Mouse (Mus musculus) gastrocnemius, postnatal 4 days (tissue): Measurements from ENCODE around the gene Tas2r143. TPM values are rescaled to one million over a fixed set of nuclear protein-coding genes. Genes with fewer than 3 reads are reported as not detected.

Source experiments
- DNase-seq, 2 experiments: peaks; one replicate each; pipeline ENCODE4 v3.0.0; 2021 to 2022; ENCODE audit warnings: low spot score in 2 of 2, mixed read lengths in 2 of 2
- total RNA-seq, 2 experiments: library from RNA; stranded (reverse); gene quantifications; 2 replicates each; pipeline ENCODE4 v1.2.3; 2021

Tas2r143 gene
- total RNA-seq, 2 experiments from 2014 or later = 0.54 TPM; not detected in 1

DNA sequence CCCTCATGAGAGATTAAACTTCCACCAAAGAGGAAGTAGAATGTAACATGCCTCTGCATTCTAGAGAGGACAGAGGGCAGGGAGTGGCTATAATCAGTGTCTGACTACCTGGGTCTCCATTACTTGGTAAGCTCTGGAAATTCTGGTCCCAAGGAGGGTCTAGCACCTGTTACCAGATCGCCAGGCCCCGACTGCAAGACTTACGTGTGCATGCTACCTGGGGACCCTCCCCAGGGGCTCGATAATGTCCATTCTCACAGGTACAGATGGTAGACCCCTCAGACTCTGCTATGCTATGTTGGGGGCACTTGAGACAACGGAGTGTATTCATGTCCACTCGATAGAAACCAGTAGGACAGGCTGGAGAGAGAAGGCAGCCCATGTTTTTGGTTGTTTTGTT is 34.8 kb upstream of the Tas2r143 start:
- DNase-seq = no peak

DNA sequence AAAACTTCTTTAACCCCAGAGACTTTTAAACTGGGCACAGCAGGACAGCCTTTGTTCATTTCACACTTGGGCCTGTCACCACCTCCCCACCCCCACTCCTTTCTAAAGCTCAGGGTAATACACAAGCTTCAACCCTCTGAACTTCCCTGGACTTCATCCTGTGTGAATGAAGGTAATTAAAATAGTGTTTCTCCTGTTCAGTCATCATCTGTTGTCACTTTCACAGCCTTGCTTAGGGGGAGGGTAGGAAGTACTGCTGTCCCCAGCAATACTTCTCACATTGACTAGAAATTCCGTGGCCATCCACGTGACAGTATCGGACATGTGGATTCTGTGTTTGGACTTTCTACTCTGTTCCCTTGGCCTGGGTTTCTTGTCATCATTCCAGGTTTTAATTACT is 30.2 kb upstream of the Tas2r143 start:
- DNase-seq = no peak

GRCm38 (mm10) chr6:42370630-42371363 is 29.2 kb upstream of the Tas2r143 start:
- no peak for DNase-seq

- DNase-seq = no peak
Observed at GRCm38 (mm10) chr6:42372001-42372400, 28.0 kb upstream of the Tas2r143 start.

- DNase-seq = no peak
Observed at GRCm38 (mm10) chr6:42372421-42372815, 27.6 kb upstream of the Tas2r143 start.

- DNase-seq = no peak
Observed at GRCm38 (mm10) chr6:42372816-42373547, 27.1 kb upstream of the Tas2r143 start, which contains the start of gene Epha1. Gene Epha1, minus strand, starts transcription at chr6:42373268.

DNA sequence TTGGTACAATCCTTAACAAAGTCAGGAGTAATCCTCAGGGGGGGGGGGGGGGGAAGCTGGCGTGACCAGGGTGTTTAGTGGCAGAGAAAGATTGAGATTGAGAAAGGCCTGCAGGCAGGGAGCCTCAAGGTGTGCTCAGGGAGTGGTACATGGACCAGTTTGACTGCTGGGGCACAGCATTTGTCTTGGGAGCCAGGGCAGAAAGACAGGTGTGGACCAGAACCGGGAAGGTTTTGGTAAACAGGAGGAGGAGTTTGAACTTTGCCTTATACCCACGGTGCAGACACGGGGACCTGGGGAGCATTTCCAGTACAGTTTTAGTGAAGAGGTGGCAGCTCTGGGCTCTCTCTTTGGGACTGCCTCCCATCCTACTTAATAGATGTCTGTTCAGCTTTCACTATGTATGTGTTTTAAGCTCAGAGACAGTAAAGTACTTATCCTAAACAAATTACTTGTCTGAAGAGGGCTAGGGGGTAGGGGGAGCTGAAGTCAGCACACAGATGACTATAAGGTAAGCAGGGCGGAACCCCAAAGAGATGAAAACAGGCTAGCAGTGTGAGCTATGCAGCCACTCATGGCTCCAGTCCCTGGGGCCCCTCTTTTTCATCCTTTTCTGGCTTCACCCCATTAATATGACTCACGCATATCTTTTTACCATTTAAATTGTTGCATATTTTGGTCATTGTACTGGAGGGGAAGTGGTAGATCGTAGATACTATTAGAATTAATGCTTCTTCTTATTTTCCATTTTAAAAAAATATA is 26.2 kb upstream of the Tas2r143 start:
- DNase-seq = no peak

GRCm38 (mm10) chr6:42374701-42375100 is 25.3 kb upstream of the Tas2r143 start:
- no peak for DNase-seq

- no peak for DNase-seq
Observed at GRCm38 (mm10) chr6:42375131-42375530, 24.9 kb upstream of the Tas2r143 start.

DNA sequence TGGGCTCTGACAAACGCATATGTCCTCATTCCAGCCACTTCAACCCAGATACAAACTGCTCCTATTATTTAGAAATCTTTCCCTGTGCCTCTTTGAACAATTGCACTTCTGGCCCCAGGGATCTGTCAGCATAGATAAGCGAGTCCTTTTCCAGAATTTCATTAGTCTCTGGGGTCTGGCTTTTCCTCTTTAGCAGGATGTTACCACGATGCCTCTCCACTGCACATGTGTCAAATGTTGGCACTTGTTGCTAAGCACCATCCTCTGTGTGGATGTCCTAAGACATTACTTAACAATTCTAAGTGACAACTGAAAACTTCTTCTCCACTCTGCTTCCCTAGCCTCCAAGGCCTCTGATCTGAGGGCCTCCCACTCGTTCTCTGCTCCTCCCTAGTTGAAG is 24.0 kb upstream of the Tas2r143 start:
- no peak for DNase-seq

GRCm38 (mm10) chr6:42376504-42377019 is 23.5 kb upstream of the Tas2r143 start:
- no peak for DNase-seq

DNA sequence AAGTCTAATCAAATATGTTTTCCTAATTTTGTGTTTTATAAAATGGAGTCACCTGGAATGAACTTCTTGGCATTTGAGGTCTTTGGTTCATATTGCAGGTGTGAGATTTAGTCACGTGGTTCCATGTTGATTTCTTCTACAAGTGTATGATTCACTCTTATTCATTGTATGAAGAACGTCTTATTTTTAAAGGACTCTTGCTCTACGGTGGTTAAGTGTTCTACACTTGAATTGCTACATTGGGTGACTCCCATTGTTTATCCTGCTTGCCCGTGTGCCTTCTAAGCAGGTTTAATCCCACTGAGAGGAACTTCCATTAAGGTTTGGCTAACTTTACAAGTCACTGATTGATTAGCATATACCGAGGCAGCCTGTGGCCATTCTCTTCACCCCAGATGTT is 22.8 kb upstream of the Tas2r143 start:
- DNase-seq = no peak

GRCm38 (mm10) chr6:42379551-42379950 is 20.5 kb upstream of the Tas2r143 start:
- DNase-seq = no peak

GRCm38 (mm10) chr6:42380416-42381144 is 19.5 kb upstream of the Tas2r143 start:
- DNase-seq = no peak

GRCm38 (mm10) chr6:42381221-42381620 is 18.8 kb upstream of the Tas2r143 start:
- no peak for DNase-seq

GRCm38 (mm10) chr6:42381916-42382381 is 18.1 kb upstream of the Tas2r143 start:
- DNase-seq = no peak

DNA sequence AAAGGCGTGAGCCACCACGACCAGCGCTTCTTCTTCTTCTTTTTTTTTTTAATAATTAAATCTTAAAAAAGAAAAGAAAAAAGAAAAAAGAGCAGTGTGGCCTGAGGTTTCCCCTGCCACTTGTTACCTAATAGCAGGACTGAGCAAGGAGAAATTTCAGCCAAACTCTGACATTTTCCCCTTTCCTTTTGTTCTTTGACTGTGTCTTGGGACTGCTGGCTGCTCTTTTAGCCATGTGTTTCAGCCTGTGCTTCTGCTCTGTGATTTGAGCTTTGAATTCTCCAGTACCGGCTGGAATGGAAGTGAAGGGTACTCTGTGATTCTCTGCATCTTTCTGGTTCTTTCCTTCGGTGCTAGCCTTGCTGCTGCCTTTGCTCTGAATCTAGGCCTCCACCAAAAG is 16.7 kb upstream of the Tas2r143 start:
- DNase-seq = no peak

GRCm38 (mm10) chr6:42385635-42386034 is 14.4 kb upstream of the Tas2r143 start:
- DNase-seq = no peak

DNA sequence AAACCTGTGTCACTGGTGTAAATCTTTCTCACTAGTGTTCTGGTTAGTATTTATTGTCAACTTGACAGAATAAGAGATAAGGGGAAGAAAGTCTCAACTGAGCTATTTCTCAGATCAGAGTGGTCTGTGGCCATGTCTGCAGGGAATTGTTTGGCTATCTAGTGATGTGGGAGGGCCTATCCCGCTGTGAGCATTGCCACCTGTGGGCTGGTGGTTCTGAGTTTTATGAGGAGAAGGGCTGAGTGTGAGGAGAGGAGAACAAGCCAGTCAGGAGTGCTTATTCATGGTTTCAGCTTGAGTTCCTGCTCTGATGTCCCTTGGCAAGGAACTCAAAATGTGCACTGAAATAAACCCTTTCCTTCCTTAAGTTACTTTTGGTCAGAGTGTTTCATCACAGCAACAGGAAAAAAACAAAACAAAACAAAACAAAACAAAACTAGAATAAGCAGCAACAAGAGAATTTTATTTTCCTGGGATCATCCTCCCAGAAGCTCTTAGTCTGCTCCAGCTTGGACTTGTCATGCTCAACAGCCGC is 8.2 kb upstream of the Tas2r143 start:
- DNase-seq = no peak

DNA sequence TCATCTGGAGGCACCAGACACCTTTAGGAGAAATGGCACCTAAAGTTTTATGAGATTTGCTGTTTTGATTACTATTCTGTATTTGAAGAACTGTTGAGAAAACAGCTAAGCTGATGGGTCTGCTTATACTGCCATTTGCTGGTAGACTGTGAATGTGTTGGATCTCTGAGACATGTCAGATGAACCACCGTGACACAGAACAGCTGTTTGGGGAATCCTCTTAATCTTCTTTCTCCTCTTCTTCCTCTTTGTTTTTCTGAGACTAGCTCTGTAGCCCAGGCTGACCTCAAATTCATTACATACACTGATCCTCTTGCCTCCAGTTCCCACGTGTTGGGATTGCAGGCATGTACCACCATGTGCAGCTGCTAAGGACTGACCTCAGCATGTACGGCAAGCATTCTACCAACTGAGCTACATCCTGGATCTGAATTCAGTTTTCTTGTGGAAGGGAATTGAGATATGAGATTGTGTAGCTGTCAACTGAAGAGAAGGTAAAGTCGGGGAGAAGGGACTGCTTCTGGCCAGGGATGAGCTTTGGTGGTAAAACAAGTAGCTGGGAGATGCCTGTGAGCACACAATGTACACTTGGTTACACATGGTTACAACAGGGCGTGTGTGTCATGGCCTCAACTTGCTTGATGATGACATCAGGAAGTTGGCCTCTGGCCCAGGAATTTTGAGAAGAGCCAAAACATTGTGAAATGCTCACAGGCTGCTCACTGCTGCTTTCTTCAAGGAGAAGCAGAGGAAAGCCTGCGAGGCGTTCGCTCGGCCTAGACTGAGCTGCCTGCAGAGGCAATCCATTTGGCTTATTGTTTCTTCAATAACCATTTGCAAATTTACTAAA is 3.9 kb upstream of the Tas2r143 start:
- DNase-seq = peak; percentile 55 to 82
